In genomic region chr11:36000585-36001281, GRCm38 (mm10) we compare ENCODE assay signal across 7 mouse cellular contexts. TPM values are rescaled to one million over a fixed set of nuclear protein-coding genes. Genes with fewer than 3 reads are reported as not detected.
DNase-seq lines count a peak whose midpoint lies in the region; ATAC-seq lines count a peak whose summit lies in the region.

No protein-coding gene starts in this region.

- H3K4me2 ChIP-seq in forebrain, embryonic 16.5 days (ENCODE audit: low read length): peak overlapping the region; percentile 46
- peak overlapping the region; percentile 50 for H3K4me2 ChIP-seq in liver, embryonic 15.5 days

- H3K4me1 ChIP-seq in megakaryocyte, embryonic 14.5 days: peaks cover 12% of the 10 kb centered on the region
- H3K4me1 ChIP-seq in forebrain, embryonic 16.5 days (replicated peaks; ENCODE audit: control insufficient read depth, insufficient read depth, low read length): peaks cover 23% of the 10 kb centered on the region
- peaks cover 10% of the 10 kb centered on the region for H3K4me1 ChIP-seq in liver, embryonic 15.5 days (replicated peaks)

- 2% methylated on average over 10 of the region's 10 CpGs for WGBS in forebrain, embryonic 16.5 days
- under 1% methylated on average over 10 of the region's 10 CpGs for WGBS in liver, embryonic 15.5 days (ENCODE audit: insufficient replicate concordance)

- no peak for ATAC-seq in megakaryocyte, adult 5-6 weeks (ENCODE audit: poor library complexity, severe bottlenecking)
- peak; percentile 22 for ATAC-seq in forebrain, embryonic 16.5 days
- peak; percentile 40; the same call in 1 of the 2 replicates for ATAC-seq in liver, embryonic 15.5 days (ENCODE audit: insufficient read depth)

- no peak overlapping the region for H3K9ac ChIP-seq in forebrain, embryonic 16.5 days (replicated peaks; ENCODE audit: low read depth, low read length)
- no peak overlapping the region for H3K9ac ChIP-seq in liver, embryonic 15.5 days

- peaks cover 22% of the 10 kb centered on the region for H3K27me3 ChIP-seq in megakaryocyte, embryonic 14.5 days (replicated peaks)
- H3K27me3 ChIP-seq in forebrain, embryonic 16.5 days (replicated peaks; ENCODE audit: control insufficient read depth, insufficient read depth, low read length): no peaks in the 10 kb centered on the region
- H3K27me3 ChIP-seq in liver, embryonic 15.5 days: peaks cover 16% of the 10 kb centered on the region

- intact Hi-C loops in left cerebral cortex, postnatal 14 days (cut with DNase I): loop anchor here (5.0 kb wide), 1 partner anchor 168 kb away; the partner anchor contains the start of gene Rars

- H3K27ac ChIP-seq in forebrain, embryonic 16.5 days (ENCODE audit: low read length): no peak overlapping the region
- H3K27ac ChIP-seq in liver, embryonic 15.5 days (replicated peaks): no peak overlapping the region

- peaks cover 6% of the 10 kb centered on the region for H3K9me3 ChIP-seq in megakaryocyte, embryonic 14.5 days
- no peaks in the 10 kb centered on the region for H3K9me3 ChIP-seq in forebrain, embryonic 16.5 days (ENCODE audit: control insufficient read depth, low read length)
- no peaks in the 10 kb centered on the region for H3K9me3 ChIP-seq in liver, embryonic 15.5 days (replicated peaks)

- no peaks in the 10 kb centered on the region for H3K36me3 ChIP-seq in megakaryocyte, embryonic 14.5 days (replicated peaks; ENCODE audit: low read length)
- H3K36me3 ChIP-seq in forebrain, embryonic 16.5 days (ENCODE audit: control insufficient read depth, insufficient read depth): no peaks in the 10 kb centered on the region
- H3K36me3 ChIP-seq in liver, embryonic 15.5 days (replicated peaks): no peaks in the 10 kb centered on the region

- no peak for DNase-seq in thymus, adult 18-20 months
- DNase-seq in left cerebral cortex, postnatal 14 days (ENCODE audit: low spot score in 2 of 2): no peak
- no peak for DNase-seq in urinary bladder, adult 18-20 months (ENCODE audit: low spot score in 2 of 2)

- peak overlapping the region; percentile 64 for H3K4me3 ChIP-seq in megakaryocyte, embryonic 14.5 days (replicated peaks)
- peak overlapping the region; percentile 23 for H3K4me3 ChIP-seq in forebrain, embryonic 16.5 days (replicated peaks; ENCODE audit: low read length)
- peak overlapping the region; percentile 27; the same call in 1 of the 2 replicates for H3K4me3 ChIP-seq in liver, embryonic 15.5 days (replicated peaks)

RNA-seq across cellular contexts. Expression of gene Wwc1, which starts 20.4 kb away (rescaled TPM):
- polyA plus RNA-seq in megakaryocyte, embryonic 14.5 days (2012; ENCODE audit: insufficient read depth, low replicate concordance): not detected in 2 replicates
- total RNA-seq in megakaryocyte, adult 5-6 weeks (2015): not detected in 2 replicates
- total RNA-seq in megakaryocyte, adult 5-6 weeks (2017): not detected in 2 replicates
- 10.2 and 14.9 TPM in 2 replicates for polyA plus RNA-seq in forebrain, embryonic 16.5 days (2015; fragmentation: Nextera tagmentation; extraction: Ambion mirVana)
- 2.0 and 2.8 TPM in 2 replicates for polyA plus RNA-seq in liver, embryonic 15.5 days (2015; fragmentation: Nextera tagmentation; extraction: Ambion mirVana)
- 100 to 1,000 TPM; 151 to 159 TPM for total RNA-seq in left cerebral cortex, postnatal 14 days (2021)
